Mouse (Mus musculus) ovary, postnatal 10 days (tissue): ENCODE measurements at regions not wholly inside any gene's neighbourhood (a gene's known extent, or its start where the extent isn't known, plus 50 kb on each side); places are given as distances from the start of the nearest gene placed in this dataset.

Experiments used
- DNase-seq: peaks from one replicate; pipeline ENCODE4 v3.0.0; 2022; ENCODE audit warnings: low spot score

DNA sequence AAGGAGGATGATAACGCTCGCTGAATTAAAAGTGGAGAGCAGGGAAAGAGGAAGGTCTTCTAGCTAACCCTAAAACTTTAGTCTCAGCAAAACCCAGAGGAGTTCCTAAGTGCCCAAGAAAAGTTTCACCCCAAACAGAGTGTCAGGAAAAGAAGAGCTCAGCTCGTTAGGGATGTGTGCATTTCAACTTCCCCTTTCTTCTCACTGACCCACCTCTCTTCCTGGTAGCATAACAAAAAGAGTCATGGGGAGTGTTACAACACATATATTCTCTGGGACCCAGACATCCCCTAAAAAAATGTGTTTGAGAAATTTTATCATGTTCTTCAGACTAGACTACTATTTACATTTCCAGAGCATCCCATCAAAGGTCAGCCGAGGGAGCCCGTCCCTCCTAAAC lies 432.6 kb downstream of the Mctp2 start:
- DNase-seq: no peak

DNA sequence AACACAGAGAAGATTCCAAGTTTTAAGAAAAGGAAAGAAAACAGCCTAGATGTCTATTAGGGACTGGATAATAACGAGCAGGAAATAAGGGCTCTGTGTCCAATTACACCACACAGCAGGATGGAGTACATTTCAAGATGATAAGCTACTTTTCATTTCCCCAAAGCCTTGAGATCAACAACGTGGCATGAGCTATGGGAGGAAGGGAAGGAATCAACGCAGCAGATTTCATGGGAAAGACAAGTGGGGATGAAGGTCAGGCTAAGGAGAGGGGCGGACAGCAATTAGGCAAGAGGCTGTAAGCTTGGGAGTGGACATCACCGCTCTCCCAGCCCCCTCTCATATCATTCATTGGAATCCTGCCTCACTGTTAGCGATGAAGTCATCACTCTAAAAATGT lies 433.5 kb downstream of the Mctp2 start:
- DNase-seq: no peak

DNA sequence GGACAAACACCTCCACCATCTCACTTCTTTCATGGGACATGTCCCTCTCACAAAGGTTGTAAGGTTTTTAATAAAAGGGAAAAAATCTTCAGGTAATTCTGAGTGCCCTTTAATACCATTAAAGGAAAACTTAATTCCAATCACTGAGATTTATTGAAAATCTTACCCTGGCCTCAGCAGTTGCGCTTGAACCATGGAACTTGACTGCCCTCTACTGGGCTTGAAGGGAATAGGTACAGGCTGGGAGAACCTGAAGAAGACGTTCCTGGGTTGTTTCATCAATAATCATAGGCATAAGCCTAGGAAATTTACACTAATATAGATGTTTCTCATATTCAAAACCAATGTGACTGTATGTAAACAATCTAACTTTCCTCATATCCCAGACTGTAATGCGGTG lies 439.3 kb downstream of the Mctp2 start:
- no peak for DNase-seq

DNA sequence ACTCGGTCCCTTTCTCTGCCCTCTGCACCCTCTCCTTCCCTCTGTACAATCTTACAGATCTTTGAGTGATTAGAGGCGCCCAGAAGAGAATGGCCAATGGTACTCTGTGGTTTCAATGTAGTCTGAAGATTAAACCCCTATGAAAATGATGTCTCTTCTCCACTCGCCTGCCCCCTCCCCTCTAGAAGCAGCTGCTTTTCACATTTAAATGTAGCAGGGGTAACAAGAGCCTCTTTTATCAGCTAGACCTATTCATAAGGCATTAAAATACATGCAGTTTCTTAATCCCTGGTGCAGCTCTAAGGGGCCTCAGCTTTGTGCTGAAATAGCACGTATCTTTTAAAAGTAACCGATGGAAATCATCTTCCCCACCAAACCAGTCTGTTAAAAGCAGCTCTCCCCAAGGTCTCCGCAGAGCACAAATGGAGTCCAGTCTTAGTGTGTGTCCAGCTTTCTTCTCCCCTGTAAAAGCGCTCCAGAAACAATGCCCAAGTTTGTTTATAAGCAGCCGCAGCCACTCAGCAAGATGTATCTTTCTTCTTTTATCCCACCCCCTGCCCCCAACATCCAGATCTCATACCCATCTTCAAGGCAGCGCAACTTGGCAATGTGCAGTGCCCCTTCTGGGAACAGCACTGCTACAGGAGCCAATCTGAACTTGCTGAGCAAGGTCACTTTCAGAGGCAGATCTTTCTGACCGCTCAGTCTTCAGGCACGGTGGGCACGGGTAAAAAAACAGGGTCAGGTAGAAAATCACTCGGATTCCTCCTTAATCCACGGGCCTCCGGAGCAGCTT lies 440.8 kb downstream of the Mctp2 start:
- DNase-seq: no peak

DNA sequence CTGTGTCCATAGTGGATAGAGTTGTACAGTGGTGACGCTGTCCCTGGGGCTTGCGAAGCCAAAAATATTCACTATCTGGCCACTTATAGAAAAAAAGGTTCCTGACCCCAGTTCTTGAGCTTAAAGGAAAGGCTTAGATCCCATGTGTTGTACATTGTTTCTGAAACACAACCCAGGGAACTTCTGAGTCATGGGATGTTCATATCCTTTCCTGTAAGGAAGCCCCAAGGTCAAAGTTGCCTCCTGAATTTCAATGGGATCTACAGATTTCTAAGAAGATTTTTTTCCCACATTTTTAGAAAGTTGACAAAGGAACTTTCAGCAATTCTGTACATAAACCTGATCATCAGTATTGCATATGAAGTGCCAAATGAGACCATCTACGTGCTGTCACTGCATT lies 453.5 kb downstream of the Mctp2 start:
- DNase-seq: no peak

DNA sequence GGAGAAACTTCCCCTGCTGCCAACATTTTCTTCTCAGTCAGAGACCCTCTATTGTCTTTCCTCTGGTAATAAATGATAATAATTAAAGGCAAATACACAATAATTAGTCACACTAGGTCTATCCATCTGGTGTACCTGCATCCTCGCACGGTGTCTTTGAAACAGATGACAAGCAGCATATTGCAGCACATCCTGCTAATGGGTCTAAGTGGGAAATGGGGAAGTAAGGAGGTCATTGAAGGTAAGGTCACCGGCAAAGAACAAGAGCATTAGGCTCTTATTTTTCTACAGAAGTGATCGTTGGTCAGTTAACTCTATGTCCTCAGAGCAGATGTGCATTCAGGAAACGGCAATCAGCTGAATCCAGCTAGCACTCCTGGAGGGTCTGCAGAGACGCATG lies 457.2 kb downstream of the Mctp2 start:
- DNase-seq: no peak

DNA sequence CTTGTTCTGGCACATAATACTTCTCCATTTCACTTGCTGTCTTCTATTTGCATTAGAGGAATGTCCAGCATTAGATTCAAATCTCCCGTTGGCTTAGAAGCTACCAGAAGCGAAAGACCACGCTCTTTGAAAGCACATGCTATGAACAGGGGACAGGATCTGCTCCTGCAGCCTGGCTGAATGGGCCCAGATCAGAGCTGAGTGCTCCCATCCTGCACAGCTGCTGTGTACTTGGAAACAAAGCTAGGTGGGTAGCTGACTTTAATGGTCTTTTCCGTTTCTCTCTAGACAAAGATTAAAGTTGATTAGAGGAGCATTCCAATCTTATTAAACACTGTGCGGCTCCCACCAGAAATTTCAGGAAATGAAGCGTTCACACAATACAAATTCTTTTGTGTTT lies 468.6 kb downstream of the Mctp2 start:
- DNase-seq: no peak

DNA sequence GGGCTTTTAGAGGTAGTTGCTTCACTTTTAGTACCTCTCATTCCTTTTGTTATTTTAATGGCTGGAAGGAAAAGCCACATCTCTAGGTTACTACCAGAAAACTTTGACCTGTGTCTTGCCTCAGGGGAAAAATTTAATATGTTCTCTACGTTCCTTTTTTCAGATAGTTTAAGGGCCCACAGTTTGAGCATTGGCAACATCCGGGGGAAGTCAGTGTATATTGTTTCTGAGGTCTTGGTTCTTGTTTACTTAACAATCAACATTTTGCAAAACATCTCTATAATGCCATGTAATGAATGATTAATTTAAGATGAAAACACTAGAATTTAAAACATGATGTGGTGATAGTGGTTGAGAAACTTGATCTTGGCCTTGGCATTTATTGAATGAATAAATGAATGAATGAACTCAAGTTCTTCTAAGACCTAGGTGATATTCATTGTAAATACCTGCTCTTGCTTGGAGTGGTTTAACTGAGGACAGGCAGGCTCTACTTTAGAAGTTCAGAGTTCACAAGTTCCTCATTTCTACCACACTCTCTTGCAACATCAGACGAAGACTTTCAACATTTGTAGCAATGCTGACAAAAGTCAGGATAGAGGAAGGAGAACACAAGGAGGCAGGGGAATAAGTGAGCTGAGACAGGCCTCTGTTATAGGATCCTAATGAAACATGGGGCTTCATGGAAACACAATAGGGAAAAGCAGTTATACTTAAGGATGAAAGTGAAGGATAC lies 474.4 kb downstream of the Mctp2 start:
- no peak for DNase-seq

DNA sequence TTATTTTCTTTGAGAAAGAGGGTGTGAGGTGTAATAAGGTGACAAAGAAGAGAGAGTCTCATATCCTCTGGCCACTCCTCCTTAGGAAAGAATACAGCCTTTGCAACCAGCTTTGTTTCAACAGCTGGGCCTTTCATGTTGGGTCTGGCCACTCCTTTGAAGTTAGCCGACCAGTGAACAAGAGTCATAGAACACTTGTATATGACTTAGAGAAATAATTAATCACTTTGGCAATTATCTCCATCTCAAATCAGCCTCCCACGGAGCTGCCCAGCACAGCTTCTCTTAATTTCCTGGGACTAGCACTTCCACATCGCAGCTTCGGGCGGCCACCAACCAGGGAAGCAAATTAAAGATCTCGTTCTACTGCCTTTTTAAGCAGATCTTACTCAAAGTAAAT lies 476.8 kb downstream of the Mctp2 start:
- no peak for DNase-seq

DNA sequence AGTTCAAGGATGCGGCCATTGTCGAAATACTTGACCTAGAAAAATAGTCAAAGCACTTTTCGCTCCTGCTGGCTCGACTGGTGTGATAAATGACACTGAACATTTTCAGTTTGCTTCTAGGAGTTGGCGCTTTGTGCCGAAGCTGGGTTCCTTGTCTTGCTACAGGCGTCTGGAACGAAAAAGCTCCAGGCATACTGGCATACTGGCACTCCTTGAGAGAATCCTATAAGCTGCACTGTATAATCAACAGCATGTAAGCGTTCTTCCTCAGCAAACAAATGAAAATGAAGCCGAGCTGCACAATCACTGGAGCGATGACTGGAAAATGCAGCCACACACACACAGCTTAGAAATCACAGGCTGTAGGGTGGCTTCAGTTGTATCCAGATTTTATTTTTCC lies 464.9 kb upstream of the Gm10295 start:
- no peak for DNase-seq

DNA sequence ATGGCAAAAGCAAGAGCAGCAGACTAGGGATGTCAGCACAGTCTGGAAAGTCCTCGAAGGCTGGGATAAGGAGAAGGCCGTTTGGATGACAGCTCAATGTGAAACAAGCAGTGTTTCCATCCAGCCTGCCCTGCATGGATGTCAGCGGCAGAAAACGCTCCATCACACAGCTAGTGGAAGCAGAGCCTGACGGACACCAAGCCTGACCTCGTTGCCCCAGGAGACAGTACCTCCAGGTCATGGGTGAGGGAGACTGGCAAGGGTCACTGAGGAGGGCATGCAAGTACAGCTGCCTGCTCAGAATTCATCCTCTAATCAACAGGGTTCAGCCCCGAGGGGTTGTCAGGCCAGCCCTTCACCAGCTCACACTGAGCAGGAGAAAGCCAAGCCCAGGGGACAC lies 442.9 kb upstream of the Gm10295 start:
- DNase-seq: no peak

DNA sequence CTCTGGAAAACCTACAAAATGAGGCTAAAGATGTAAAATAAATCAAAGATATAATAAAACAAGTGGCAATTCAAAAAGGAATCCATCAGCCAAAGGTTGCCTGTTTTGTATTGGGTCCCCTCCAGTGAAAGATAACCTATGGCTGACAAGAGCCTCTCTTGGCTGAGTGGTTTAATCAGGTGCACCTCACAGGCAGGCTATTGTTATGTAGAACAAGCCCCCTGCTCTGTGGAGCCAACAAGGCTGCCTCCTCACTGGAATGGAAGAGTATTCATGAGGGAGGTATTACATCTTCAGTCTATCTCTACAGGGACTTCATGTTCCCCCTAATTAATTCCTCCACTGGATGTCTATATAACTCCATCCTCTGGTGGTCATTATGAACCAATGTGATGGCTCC lies 437.1 kb upstream of the Gm10295 start:
- DNase-seq: no peak

DNA sequence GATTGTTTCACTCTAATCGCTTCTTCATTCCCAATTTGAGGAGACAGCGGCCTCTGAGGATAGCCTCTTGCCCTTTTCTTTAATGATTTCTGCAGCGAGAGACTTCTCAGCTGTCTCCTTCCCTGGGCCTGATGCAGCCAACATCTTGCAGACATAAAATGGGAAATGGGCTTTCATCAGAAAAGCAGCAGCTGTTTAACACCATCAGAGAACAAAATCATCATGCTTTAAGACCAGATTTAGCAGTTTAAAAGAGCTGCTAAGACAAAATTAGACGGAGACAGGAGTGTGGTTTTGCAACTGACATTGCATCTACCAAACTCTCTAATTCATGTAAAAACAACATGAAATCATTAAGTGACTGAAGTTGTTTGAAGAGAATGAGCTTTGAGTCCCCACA lies 431.2 kb upstream of the Gm10295 start:
- DNase-seq: no peak

DNA sequence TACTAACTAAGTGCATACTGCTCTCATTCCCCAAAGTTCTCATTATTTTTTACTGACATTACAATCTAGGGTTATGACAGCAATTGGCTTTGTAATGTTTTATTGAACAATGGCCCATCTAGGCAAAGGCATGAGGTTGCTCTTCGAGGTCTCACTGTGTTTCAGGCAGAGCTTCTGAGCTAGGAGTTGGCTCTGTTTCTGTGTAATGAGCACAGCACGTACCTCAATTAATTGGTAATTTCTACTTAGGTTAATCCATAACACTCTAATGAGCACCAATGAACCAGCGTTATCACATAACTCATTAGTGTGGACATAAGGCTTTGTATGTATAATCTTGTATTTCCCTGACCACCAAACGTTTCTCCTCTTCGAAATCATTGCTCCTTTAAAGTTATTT lies 398.6 kb upstream of the Gm10295 start:
- DNase-seq: no peak

DNA sequence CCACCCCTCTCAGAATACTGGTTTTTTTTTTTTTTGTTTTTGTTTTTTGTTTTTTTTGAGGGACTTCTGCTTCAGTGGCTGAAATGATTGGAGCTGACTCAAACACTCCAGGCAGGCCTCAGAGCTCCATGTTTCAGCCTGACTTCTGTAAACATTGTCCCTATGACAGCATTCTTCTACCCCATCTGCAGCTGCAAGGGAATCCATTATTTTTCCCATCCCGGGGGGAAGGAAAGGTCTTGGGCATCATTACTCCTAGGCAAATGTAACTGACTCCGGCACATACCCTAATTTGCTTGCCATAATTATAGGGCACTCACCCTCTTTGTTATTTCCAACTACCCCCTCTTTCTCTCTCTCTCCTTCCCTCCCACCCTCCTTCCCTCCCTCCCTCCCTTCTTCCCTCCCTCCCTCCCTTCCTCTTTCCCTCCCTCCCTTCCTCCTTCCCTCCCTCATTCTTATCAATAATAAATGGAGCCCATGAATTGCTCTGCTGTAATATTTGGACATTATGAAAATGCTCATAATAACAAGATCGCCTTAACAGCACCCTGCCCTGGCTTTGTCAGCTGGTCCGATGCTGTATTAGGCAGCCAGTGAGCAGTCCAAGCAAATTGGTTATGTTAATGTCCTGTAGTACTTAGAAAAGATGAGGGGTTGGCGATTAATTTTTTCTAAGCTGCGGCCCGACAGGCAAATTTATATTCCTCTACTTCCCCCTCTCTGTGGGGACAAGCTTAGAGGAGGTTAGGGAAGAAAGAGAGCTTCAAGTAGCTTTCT lies 395.0 kb upstream of the Gm10295 start:
- DNase-seq: no peak

DNA sequence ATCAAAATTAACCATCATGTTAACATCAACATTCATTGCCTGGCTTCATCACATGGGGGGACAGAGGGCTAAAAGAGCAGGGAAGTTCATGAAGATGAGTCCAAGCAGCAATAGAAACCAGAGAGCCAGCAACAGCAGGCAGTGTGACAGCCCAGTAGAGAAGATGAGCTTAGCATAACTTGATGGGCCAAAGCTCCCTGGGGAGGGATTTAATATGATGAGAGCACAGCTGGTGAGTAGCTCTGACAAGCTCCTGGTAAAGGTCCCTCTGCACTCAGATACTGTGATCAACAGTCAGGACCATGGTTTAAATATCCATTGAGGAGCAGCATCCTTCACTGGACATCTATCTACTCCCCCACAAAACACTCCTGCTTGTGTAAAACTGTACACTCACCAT lies 377.2 kb upstream of the Gm10295 start:
- DNase-seq: no peak

DNA sequence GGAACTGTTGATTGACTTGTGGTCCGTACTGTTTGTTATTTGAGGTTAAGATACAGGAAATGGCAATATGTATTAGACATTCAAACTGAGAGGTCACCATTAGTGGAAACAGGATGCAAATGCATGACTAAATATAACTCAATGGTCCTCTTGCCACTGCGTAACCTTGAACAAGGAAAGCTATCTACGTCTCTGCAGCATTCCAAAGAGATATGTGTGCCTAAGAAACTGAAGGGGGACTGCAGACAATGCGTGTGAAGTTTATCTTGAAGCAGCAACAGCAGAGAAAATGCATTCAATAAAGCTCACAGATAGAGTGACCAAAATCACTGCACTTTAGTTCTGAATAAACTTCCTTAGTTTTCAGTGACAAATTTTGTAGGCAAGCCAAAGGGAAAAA lies 356.9 kb upstream of the Gm10295 start:
- DNase-seq: no peak

DNA sequence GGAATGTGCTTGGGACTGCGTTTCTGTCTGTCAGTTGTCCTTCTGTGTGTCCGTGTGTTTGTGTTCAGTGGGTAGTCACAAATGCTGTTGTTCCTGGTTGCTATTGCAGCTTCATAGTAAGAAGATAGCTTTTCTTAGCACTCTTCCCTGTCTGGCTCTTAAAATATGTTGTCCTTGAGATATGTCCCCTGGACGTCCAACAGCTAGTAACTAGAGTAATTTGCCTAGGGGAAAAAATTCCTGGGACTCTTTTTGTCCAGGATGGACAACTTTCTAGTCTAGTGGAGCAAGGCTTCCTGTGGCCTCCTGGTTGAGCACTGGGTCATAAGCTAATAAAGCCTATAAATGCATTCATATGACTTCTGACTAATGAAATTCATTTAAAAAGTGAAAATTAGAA lies 354.9 kb upstream of the Gm10295 start:
- DNase-seq: no peak

DNA sequence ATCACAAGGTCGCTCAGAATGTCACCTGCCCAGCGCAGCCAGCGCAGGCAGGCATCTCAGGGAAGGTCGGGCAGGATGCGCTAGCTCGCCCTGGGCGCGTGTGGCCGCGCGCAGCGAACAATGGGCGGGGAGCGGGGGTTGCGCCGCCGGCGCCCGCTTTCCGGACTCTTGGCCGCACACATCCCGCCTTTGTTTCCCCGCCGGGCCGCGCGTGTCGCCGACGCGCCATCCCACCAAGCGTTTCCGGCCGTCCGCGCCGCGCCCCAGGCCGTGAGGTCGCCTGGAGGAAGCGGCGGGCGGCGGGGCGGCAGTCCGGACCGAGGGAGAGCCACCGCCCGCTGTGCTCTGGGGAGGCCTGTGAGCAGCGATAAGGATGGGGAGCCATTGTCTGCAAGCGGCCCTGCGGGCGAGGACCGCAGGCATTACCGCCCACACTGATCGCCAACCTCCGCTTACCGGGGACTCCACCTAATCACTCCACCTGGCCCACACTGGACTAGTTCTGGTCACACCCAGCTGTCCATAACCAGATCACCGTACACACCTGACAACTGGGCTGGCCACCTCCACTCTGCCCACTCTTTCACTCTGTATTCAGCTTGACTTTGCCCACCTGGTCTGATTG lies 354.3 kb upstream of the Gm10295 start:
- peak; percentile 26 for DNase-seq

DNA sequence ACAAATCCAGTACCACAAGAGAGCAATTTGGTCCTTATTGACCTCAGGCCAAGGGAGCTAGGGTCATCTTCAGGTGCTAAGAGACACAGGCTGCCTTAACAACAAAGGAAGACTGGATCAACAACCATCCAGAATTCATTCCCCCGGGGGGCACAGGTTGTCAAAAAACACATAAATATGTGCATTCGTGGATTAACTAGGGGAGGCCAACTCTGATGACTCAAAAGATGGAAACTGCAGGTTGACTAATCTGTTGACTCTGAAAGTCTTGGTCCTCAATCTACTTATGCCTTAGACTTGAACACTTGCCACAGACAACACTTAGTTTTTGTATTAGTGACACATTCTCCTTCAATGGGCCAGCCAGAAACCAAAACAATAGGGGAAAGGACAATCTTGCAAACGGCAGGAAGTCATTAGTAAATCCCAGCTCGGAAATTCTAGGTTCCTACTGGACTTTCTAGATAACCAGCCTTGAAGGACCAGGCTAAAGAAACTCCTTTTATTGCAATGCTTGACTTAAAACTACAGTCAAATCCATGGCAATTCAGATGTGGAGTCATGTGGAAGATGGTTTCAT lies 353.5 kb upstream of the Gm10295 start:
- DNase-seq: no peak
